Mouse (Mus musculus) liver, embryonic 12.5 days (tissue): Measurements from ENCODE around the gene Phactr2. TPM values are rescaled to one million over a fixed set of nuclear protein-coding genes. Genes with fewer than 3 reads are reported as not detected.

Experiments used
- ATAC-seq: fragments of 200-750 bp; cut with Nextera tagmentation; 2 replicates; pipeline ENCODE4 v1.8.0; 2017; ENCODE audit warnings: moderate number of reproducible peaks, mild to moderate bottlenecking, moderate library complexity
- H3K27ac ChIP-seq: fragments of 300-500 bp; sonication (generic); 2 replicates; pipeline ENCODE4 v1.5.1; 2016; ENCODE audit warnings: mild to moderate bottlenecking
- H3K27me3 ChIP-seq: fragments of 300-500 bp; sonication (generic); replicated peaks from 2 replicates; pipeline ENCODE4 v1.6.1; 2016; ENCODE audit warnings: mild to moderate bottlenecking, moderate library complexity
- H3K36me3 ChIP-seq: fragments of 300-500 bp; sonication (generic); 2 replicates; pipeline ENCODE4 v1.6.1; 2016; ENCODE audit warnings: mild to moderate bottlenecking, moderate library complexity
- H3K4me1 ChIP-seq: fragments of 300-500 bp; sonication (generic); 2 replicates; pipeline ENCODE4 v1.6.1; 2016
- H3K4me2 ChIP-seq: fragments of 300-500 bp; sonication (generic); 2 replicates; pipeline ENCODE4 v1.6.1; 2016; ENCODE audit warnings: mild to moderate bottlenecking, moderate library complexity
- H3K4me3 ChIP-seq: fragments of 300-500 bp; sonication (generic); 2 replicates; pipeline ENCODE4 v1.5.1; 2016; ENCODE audit warnings: mild to moderate bottlenecking, moderate library complexity
- H3K9ac ChIP-seq: fragments of 300-500 bp; sonication (generic); 2 replicates; pipeline ENCODE4 v1.6.1; 2016; ENCODE audit warnings: mild to moderate bottlenecking, moderate library complexity
- H3K9me3 ChIP-seq: fragments of 300-500 bp; sonication (generic); replicated peaks from 2 replicates; pipeline ENCODE4 v1.6.1; 2016; ENCODE audit warnings: mild to moderate bottlenecking, moderate library complexity
- WGBS: fragments of 180-500 bp; shearing (Covaris S2); methylation state at CpG from one replicate; pipeline ENCODE4 v1.1.7; 2016; ENCODE audit not compliant: insufficient replicate concordance; 5-methylcytosine and 5-hydroxymethylcytosine counted together
- polyA plus RNA-seq: library from polyadenylated mRNA; unstranded; fragments of >200 nt; fragmentation: Nextera tagmentation; extraction: Ambion mirVana; gene quantifications from 2 replicates; pipeline ENCODE4 v1.2.1, GENCODE M21; 2016

Phactr2 gene
- polyA plus RNA-seq, 1 experiment from 2014 or later, result 10.4 TPM

DNA sequence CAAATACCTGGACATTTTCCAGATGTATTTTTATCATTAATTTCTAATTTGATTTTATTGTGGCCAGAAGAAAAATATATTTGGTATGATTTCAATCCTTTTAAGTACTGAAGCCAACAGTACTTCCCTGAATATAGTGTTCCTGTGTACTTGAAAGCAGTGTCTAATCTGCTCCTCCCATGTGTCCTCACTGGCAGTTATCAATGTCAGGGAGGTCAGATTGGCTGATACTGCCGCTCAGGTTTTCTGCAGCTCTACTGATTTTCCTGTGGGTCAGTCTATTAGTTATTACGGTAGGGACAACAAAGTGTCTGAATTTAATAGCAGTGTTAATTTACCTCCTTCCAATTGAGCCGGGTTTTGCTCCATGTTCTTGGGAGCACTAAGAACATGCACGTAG lies 312.2 kb downstream of the Phactr2 start:
- WGBS, result 45% methylated on average over 4 of the region's 4 CpGs
- H3K9ac ChIP-seq, result no peak overlapping the region
- H3K4me2 ChIP-seq, result no peak overlapping the region
- H3K9me3 ChIP-seq, result 0 out of 2 replicates have a peak, but pooled peaks cover 4% of the 10 kb centered on the region
- no peak for ATAC-seq
- H3K36me3 ChIP-seq, result no peaks in the 10 kb centered on the region
- no peak overlapping the region for H3K27ac ChIP-seq
- H3K4me3 ChIP-seq, result no peak overlapping the region
- no peaks in the 10 kb centered on the region for H3K27me3 ChIP-seq
- H3K4me1 ChIP-seq, result 0 out of 2 replicates have a peak, but pooled peaks cover 6% of the 10 kb centered on the region

DNA sequence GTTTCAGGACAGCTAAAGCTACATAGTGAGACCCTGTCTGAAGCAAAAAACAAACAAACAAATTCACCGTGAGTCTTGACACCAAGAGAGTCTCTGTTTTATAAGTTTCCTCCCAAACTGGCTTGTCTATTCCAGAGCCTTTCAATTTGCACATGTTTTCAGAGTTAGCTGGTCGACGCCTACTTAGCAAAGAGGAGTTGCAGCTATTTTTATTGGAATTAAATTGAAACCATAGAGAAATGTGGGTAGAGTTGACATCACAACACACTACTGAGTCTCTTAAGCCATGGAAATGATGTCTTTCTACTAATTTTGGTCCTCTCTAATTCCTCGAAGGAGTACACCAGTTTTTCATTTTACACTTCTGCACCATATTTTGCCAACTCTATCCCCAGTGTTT lies 313.3 kb downstream of the Phactr2 start:
- Histone ChIP-seq H3K36me3 (no peaks in the 10 kb centered on the region), H3K9ac (no peak overlapping the region), H3K27ac (no peak overlapping the region), H3K4me3 (no peak overlapping the region), H3K27me3 (no peaks in the 10 kb centered on the region), H3K4me1 (0 out of 2 replicates have a peak, but pooled peaks cover 6% of the 10 kb centered on the region), H3K4me2 (no peak overlapping the region), H3K9me3 (0 out of 2 replicates have a peak, but pooled peaks cover 4% of the 10 kb centered on the region)
- WGBS, result 66% methylated on average over 4 of the region's 4 CpGs
- ATAC-seq, result no peak

Other genes starting within 250 kb of the Phactr2 start
- gene Fuca2, start 25.1 kb upstream of the Phactr2 start, polyA plus RNA-seq, result 57.7 and 59.6 TPM in 2 replicates
- 3.7 and 4.0 TPM in 2 replicates for gene Adat2, start 78.5 kb upstream of the Phactr2 start, polyA plus RNA-seq
- gene Pex3, start 78.7 kb upstream of the Phactr2 start, polyA plus RNA-seq, result 12.4 and 14.2 TPM in 2 replicates